Mouse (Mus musculus): ENCODE measurements around the gene Pogk.

Gene Pogk

DNA sequence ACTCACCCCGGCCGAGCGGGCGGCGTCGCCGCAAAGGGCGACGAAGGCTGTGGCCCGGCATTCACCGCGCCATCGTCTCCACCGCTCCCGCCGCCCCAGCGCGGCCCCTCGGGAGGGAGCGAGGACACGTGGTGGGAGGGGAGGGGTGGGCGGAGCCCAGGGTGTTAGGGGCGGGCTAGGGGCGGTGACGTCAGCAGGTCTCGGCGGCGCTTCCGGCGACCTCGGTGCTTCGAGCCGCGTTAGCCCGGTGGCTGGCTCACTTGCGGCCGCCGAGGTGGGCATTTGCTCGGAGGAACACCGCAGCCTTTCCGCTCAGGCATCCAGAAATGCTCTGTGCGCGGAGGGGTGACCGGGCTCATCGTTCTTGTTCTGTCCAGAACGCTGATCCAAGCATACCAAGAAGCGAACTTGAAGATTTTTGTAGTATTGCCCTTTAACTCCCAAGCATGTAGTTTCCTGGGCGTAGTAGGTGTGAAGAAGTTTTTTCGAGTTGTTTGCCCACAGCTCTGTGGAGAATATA is at the start of gene Pogk:
Gene Pogk, minus strand, starts transcription at position 163 of the 520 bp plus-strand sequence.
- peak; percentile 65 to 77 for DNase-seq

DNA sequence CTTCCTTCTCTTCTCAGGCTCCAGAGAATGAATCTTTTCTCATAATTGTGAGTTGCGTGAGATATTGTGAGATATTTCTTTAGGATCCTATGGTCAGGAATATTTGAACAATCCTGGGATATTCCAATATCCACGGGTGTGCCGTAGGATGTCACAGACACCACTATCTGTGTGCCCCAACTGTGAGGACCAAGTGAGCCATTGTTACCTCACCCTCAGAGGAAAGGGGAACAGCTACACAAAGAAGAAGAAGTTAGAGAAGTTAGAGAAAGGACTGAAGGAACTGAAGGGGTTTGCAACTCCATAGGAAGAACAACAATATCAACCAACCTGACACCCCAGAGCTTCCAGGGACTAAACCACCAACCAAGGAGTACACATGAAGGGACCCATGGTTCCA is 32.3 kb upstream of the Pogk start:
- no peak for DNase-seq

DNA sequence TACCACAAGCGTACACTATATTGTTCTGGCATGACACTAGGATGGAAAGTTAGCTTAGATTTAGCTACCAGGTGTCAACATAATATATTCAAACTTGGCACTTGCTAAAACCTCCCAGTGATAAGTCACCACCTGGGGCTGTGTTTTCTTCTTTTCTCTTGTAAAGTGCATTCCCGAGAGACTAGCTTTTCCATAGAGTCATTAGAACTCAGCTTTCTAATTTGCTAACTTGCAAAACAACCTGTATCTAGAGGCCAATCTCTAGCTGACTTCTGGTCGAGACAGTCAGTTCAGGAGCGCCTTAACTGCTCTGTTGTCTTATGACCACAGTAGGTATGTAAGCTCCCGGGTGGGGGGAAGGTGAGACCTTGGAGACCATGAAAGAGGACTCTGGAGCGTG is 29.8 kb upstream of the Pogk start:
- DNase-seq: no peak

DNA sequence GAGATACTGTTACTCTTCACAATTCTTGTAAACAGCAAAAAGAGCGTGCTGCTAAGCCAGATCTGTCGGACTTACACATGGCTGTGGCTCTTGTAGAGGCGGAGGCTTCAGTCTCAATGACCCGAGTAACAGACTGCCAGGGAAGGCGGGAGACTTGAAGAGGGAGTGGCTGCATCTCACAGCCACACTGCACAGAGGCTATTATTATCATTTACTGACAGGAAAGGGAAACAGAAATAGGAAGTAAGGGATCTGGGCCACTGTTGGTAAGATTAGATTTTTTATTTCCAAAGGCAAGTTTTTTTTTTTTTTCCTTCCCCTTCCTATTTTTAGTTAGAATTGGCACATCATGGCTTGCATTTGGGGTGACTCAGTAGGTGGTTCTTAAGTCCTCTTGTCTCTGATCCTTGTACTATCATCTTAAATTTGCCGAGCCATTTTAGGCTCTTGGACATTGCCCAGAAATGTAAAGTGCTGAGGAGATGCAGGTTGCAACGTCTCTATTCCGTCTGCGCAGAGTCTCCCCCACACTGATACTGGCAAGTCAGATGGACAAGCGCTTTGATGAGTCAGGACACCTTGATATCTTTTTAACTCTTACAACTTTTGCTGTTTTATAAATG is 20.3 kb upstream of the Pogk start:
- DNase-seq: no peak

DNA sequence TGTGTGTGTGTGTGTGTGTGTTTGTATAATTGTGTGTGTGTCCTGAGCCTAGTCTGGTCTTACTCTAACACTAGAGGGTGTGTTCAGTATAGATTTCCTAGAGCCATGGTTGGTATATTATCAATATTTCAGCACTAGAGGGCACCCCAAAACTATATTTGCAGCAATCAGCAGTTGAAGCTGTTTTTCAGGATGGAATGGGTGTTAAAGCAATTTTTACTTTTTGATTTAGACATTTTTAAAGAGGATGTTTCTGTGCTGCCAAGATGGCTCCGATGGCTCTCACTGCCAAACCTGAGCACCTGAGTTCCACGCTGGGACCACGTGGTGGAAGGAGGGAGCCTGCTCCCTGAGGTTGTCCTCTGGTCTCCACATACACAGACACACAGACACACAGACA is 19.4 kb upstream of the Pogk start:
- no peak for DNase-seq

DNA sequence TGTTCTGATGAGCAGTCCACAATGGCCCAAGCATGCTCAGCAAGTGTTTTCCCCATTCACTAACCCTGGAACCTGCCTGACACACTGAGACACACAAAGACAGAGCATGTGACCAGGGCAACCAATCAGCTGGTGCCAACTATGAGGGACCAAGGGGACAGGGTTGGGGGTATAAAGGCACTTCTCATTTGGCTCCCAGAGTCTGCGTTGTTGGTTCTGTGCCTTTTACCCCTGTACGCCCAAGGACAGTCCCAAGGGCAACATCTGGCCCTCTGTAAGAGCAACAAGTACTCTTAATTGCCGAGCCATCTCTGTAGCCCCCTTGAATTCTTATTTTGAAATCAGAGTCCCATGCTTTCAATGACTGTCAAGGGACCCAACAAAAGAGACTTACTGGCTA is 2.6 kb upstream of the Pogk start:
- DNase-seq: no peak

DNA sequence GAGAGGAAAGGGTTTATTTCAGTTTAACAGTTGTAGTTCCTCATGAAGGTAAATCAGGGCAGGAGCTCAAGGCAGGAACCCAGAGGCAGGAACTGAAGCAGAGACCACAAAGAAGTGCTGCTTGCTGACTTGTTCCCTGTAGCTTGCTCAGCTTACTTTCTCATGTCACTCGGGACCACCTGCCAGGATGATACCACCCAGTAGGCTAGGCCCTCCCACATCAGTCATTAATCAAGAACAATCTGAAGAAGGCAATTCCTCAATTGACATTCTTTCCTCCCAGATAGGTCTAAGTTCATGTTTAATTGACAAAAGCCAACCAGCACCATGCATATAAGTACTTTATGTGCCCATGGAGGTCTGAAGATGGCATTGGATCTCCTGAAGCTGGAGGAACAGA is 1.9 kb upstream of the Pogk start:
- DNase-seq: no peak

DNA sequence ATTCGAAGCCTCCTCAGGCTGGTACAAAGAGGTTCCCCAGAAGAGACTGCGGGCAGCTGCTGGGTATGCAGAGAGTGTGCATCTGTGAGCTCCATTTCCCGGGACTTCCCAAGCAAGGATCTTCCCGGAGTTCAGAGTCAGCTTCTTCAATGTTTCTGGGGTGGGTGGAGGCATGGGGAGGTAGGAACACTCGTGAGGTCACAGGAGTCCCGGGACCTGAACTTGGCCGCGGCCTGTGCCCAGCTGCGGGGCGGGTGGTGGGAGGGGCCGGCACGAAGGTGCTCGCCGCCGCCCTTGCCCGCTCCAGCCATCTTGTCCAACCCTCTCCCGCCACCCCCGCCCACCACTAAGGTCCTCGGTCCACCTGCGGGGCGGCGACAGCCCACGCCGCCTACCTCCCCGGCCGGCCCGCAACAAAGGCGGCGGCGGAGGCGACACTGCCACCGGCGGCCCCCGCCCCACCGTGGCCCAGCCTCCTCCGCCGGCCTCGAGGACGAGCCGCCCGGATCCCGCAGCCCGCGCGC is 424 bp downstream of the Pogk start:
- no peak for DNase-seq

DNA sequence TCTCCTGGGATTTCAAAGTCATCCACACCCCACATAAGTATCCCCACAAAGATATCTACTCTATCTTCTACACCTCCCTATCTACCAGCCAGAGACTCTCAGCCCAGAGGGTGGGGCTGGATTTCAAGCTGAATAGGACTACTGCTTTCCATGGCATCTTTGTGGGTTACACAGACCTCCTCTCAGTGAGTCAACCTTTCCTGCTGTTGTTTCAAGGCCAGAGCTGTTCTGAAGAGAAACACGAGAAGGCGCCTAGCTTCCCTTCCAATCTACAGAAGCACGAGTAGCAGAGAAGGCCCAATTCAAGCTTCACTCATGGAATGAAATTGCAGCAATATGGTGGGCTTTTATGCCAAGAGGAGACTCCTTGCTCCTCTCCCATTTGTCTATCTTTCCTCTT is 5.8 kb downstream of the Pogk start:
- DNase-seq: no peak

DNA sequence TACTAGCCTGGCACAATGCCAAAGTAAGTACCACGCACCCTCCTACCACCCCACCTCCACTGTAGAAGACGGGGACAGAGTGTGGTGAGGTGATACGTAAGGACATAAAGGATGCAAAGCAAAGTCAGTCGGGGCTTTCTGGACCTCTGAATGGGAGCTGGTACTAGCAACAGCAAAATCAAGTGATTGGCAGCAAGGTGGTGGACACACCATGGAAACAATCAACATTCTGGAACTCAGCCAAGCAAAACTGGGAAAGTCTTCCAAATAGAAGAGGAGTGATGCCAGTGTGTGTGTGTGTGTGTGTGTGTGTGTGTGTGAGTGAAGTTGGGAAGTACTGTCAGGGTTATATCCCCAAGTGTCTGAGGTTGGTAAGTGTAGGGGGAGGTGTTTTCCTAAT is 7.7 kb downstream of the Pogk start:
- no peak for DNase-seq

DNA sequence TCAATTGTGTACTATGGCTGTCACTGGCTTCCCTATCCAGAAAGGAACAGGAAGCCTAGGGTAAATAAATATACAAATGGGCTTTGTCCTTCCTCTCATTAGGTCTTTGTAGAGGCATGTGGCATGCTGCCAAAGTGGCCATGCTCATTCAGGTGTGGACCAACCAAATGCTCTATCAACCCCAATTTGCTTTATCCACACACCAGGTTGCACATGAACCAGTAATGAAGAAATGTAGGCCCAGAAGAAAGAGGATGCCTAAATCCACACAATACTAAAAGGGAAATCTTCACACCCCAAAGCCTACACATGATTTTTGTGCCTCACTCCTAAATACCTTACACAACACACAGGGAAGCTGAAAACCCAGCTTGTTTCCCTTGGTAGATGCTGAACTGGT is 8.2 kb downstream of the Pogk start:
- no peak for DNase-seq

DNA sequence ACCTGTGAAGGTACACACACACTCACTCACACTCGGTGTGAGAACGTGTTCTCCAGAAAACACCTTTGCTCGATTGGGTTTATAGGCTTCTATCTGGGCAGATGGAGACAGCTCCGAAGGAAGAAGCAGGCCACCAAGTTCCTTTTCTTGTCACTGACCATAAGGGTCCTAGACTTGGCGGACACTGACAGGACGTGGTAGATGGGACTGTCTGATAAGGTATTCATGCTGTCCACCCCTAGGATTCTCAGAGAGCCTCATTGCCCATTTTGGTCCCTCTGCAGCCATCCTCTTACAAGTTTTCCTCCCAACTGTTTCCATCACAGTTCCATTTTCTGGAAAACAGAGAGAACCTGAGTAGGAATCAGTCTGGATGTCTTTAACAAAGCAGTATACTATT is 13.3 kb downstream of the Pogk start:
- no peak for DNase-seq

DNA sequence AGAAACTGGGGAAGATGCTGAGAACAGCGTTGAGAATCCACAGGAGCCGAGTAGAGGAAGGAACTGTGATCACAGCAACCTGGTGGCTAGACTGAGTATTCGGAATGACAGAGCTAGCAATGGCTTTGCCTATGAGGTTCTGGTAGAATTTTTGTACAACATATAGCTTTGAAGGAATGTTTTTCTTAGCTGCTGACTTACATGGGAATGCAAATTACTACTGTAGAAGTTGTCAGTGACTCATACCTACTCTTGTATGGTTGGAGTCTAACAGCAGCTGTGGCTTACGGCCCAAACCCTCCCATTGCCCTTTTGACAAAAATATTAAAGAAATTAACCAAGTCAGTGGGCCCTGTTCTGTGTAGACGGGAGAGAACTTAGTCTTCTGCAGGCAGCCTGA is 14.0 kb downstream of the Pogk start:
- no peak for DNase-seq

DNA sequence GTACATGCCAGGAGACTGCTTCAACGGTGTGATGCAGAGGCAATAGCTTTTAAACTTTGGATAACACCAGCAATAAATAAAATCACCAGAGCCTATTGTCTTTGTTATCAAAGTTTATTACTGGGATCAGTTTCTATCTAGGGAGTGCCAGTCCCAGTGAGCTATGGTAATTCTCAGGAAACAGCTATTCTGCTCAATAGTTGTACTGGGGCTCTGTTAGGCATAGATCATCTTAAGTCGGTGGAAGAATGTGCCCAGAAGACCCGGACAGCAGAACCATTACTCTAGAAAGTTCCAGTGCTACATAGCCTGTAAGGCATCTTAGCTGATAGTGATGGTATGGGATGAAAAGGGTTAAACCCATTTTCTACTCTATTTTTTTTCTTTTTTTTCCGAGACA is 14.9 kb downstream of the Pogk start:
- DNase-seq: no peak

DNA sequence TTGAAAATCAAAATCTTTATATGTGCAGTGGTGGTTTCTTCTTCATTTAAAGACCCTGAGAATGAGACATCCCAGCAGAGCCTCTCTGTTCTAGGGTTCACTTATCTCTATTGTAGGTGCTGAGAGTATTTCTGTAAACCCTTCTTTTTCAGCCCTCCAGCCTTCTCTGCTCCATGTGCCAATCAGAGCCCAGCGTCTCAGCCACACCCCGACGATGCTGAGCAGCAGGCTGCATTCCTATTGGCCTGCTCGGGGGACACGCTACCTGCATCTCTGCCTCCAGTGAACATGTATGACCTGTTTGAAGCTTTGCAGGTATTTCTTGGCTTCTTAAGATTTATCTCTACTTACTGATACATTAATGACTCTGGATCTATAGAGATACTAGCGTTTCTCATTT is 18.0 kb downstream of the Pogk start:
- no peak for DNase-seq

DNA sequence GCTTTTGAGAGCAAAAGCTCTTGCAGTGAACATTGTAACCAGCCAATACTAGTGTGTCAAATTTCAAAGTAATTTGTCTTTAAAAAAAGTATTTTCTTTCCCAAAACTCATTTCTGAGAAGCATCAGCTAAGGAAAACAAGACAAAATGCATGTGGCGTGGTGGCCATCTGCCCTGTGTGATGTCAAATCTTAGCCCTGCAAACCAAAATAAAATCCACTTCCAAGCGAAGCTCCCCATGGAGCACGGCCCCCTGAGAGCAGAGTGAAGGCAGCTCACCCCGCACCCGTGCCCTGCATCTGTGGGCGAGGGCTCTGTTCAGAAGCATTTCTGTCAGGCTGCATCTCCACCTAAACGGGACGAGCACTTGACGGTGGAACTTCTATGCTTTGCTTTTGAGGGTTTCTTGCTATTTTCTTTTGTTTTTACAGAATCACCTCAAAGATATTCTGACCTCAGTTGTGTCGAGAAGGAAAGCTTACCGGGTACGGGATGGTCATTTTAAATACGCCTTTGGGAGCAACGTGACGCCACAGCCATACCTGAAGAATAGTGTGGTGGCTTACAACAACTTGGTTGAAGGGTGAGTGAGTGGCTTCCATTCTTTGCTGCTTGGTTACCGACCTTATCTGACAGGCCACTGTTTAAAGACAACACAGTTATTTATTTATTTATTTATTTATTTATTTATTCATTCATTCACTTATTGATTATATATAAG is 20.1 kb downstream of the Pogk start:
- no peak for DNase-seq

DNA sequence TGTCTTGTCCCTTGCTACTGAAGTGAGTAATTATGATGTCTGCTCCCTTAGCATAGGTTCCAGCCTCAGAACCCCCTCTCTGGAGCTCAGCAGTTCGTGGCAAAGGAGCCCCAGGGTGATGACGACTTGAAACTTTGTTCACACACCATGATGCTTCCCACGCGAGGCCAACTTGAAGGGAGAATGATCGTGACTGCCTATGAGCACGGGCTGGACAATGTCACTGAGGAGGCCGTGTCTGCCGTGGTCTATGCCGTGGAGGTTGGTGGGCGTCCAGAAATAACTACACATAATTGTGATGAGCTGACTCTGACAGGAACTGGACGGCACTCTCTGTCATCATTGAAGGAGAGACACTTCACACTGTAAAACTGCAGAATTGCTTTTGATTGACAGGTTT is 21.2 kb downstream of the Pogk start:
- DNase-seq: no peak

DNA sequence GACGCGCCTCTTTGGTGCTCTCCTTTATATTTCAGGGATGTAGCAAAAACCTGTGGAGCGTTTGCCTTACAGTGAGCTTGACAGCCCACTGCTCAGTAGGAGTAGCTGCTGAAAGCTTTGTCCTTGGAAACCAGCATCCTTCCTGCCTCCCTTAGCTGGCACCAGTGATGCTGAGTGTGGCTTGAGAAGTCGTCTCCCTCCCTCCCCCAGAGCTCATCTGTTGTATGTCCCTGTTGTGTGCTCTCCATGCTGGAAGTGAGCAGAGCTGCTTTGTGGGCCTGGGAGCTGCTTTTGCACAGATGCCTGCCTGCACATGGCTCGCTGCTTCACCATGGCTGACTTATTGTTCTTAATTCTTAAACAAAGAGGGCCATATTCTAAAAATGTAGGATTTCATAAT is 24.2 kb downstream of the Pogk start:
- DNase-seq: no peak

DNA sequence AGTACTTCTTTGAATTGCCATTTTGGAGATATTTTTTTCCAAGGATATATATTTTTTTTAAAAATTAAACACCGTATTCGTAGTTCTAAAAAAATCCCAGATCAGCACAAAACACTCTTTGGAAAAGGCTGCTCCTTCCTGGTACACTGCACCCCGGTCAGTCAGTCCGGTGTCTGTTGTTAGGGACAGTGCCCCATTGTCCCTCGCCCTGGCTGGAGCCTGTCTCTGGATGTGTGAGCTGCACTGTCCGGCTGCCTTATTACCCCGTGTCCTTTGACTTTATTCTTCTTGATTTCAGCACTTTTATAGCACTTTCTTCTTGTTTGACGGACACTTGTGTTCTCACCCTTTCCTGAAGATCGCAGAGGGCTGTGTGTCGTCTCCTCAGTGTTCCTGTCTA is 25.0 kb downstream of the Pogk start:
- DNase-seq: no peak

DNA sequence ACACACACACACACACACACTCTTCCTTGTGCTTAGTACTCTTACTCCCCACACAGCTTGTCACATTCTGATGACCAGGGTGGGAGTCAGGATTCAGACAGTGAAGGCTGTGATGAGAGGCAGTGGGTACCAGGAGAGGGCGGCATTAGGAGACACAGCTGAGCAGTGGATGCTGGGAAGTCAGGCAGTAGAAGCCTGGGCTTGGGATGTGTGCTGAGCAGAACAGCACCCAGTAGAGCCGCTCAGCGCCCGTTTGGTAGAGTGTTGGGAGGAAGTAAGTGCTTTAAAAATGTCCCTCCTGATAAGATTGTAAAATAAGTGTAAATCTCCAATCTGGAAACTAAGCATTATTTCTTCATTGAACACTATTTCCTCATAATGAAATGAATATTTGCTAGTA is 27.0 kb downstream of the Pogk start:
- DNase-seq: no peak

DNA sequence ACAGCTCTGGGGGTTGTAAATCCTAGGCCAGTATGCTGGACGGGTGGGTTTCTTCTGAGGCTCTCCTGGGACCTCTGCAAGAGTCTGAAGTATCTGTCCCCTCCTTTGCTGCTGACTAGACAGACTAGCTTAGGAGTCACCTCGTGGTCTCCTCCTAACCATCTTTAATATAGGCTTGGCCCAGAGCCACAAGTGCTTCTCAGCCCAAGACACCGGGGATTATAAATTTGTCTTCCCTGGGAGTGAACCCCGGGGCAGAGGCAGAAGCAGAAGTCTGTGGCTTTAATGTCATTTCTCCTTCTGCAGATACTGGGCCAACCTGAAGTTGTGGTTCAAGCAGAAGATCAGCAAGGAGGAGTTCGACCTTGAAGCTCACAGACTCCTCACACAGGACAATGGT is 27.8 kb downstream of the Pogk start:
- no peak for DNase-seq

DNA sequence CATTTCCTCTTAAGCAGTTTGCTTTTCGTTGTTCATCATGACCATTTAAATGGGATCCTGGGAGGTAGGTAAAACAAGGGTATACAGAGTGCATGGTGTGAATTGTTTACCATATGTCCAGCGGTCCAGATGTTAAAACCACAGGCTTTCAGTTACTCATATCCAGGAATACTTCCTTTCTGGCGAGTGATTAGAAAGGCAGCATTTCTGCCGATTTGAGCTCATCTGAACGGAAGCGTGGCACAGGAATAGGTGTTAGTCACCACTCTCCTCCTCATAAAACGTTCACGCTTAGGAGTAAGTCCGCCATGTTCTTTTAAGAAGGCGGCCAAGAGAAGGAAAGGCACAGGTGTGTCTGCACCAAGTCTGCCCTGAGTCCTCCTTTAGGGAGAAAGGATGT is 28.3 kb downstream of the Pogk start:
- no peak for DNase-seq

DNA sequence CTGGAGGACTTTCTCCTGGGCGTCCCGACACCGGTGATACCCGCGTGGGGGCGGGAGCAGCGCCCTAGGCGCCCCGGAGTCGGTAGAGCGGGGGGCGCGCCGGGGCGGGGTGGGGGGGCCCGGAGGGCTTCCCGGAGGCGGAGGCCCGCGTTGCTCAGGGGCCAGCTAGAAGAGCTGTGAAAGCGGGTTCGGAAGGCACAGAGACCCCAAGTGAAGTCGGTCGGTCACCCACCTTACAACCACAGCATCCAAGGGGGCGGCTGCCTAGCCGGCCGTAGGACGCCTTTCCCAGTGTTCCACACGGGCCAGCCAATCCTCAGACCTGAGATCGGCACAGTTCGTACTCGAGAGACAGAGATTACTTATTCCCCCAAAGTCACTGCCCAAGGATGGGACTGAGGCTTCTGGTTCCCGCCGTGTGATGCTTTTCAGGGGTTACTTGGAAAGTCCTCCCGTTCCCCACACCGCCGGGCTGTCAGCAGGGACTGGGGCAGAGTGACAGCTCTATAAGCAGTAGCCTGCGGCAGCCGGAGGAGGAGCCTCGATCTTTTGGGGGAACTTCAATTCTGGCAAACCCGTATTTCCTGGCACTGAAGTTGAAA is 29.9 kb downstream of the Pogk start:
- peak; percentile 59 to 70 for DNase-seq

DNA sequence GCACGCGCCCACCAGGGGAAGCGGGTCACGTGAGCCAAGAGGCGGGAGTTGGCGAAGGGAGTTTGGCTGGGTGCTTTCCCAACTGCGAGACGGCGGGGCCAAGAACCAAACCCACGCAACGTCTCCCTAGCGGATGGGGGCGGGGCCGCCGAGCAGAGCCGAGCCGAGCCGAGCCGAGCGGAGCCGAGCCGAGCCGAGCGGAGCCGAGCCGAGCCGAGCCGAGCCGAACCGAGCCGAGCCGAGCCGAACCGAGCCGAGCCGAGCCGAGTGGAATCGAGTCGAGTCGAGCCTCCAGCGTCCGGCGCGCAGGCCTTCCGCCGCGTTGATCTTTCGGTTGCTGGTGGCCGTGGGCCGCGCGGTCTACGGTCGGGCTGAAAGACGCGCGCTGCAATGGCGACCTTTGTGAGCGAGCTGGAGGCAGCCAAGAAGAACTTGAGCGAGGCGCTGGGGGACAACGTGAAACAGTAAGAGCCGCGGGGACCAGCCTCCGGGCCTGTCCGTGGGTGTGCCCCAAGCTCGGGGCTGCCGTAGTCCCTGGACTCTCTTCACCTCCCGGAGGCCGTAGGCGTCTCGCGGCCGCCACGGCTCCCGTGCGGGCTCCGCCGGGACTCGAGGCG is 30.5 kb downstream of the Pogk start, which contains the start of gene Tada1:
Gene Tada1, plus strand, starts transcription at position 85 of the 617 bp plus-strand sequence.
- peak; percentile 86 to 91 for DNase-seq
